Mouse (Mus musculus) 416B (cell line): Measurements from ENCODE around the gene Bpifa3.
A peak's percentile ranks its signal among the peaks of the same experiment; 100 is the strongest.
"Not testable (repeated sequence)": the region's sequence is repeated elsewhere in the genome, so short reads cannot be mapped to it uniquely, and the experiment has no call there.

Experiments
- DNase-seq: peaks from one replicate; pipeline ENCODE4 v3.0.0; 2011; ENCODE audit warnings: low read depth

Bpifa3 gene

GRCm38 (mm10) chr2:154130120-154130519 is at the start of gene Bpifa3:
TSS of gene Bpifa3 (plus strand) at chr2:154130336.
- DNase-seq, result no peak

GRCm38 (mm10) chr2:154097734-154098133 is 32.4 kb upstream of the Bpifa3 start:
- peak; percentile 14 for DNase-seq

- no peak for DNase-seq
Measured at GRCm38 (mm10) chr2:154117381-154117780, 12.8 kb upstream of the Bpifa3 start.

GRCm38 (mm10) chr2:154142580-154142979 is 12.4 kb downstream of the Bpifa3 start, which contains the start of gene Bpifa1:
TSS of gene Bpifa1 (plus strand) at chr2:154142880.
- DNase-seq, result no peak

GRCm38 (mm10) chr2:154143735-154144134 is 13.6 kb downstream of the Bpifa3 start:
- no peak for DNase-seq

- DNase-seq, result no peak
Measured at GRCm38 (mm10) chr2:154147496-154147895, 17.4 kb downstream of the Bpifa3 start.

GRCm38 (mm10) chr2:154158433-154158832 is 28.3 kb downstream of the Bpifa3 start:
- peak; percentile 44 for DNase-seq

- no peak for DNase-seq
Measured at GRCm38 (mm10) chr2:154162307-154162706, 32.2 kb downstream of the Bpifa3 start, which contains the start of gene Bpifa5. TSS of gene Bpifa5 (plus strand) at chr2:154162607.

- no peak for DNase-seq
Measured at GRCm38 (mm10) chr2:154163306-154163705, 33.2 kb downstream of the Bpifa3 start.

GRCm38 (mm10) chr2:154169172-154169571 is 39.0 kb downstream of the Bpifa3 start:
- no peak for DNase-seq

- no peak for DNase-seq
Measured at GRCm38 (mm10) chr2:154171621-154172020, 41.5 kb downstream of the Bpifa3 start.

- DNase-seq, result peak; percentile 63
Measured at GRCm38 (mm10) chr2:154173313-154173712, 43.2 kb downstream of the Bpifa3 start.

- DNase-seq, result not testable (repeated sequence)
Measured at GRCm38 (mm10) chr2:154181900-154182299, 51.8 kb downstream of the Bpifa3 start.

GRCm38 (mm10) chr2:154183061-154183460 is 52.9 kb downstream of the Bpifa3 start:
- DNase-seq, result not testable (repeated sequence)

GRCm38 (mm10) chr2:154185319-154185718 is 55.2 kb downstream of the Bpifa3 start:
- DNase-seq, result no peak

- DNase-seq, result peak; percentile 62
Measured at GRCm38 (mm10) chr2:154185748-154186147, 55.6 kb downstream of the Bpifa3 start.

- peak; percentile 63 for DNase-seq
Measured at GRCm38 (mm10) chr2:154187468-154187867, 57.3 kb downstream of the Bpifa3 start.
